Mouse (Mus musculus): ENCODE results near the gene Ppp1r35.

Gene Ppp1r35

DNA sequence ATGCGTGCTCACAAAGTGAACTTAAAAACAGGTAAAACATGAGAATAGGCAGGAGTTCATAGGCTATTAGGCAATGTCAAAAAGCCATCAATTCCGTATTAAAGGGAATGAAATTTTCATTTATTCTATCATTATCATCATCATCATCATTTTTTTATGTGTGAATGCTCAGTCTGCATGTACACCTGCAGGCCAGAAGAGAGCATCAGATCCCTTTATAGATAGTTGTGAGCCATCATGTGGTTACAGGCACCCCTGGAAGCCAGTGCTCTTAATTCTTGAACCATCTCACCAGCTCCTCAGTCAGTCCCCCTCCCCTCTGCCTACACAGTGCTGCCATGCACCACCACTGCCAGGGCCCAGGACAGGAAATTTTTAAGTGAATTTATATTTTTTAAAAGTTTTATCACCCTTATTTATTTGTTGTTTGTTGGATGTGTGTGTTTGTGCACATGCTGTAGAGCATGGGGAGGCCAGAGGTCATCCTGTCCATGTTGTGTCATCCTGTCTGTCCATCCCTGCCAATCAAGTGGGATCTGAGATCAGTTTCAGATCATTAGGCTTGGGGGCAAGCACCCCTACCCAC, 10.4 kb downstream of the Ppp1r35 start:
- Histone ChIP-seq H3K9me3 (ENCODE audit: low read length) (no peaks in the 10 kb centered on the region), H3K4me1 (replicated peaks; ENCODE audit: low read depth, low read length) (peaks cover 24% of the 10 kb centered on the region), H3K27me3 (ENCODE audit: insufficient read depth, low read length) (peaks cover 7% of the 10 kb centered on the region), H3K4me3 (replicated peaks; ENCODE audit: low read length) (no peak overlapping the region), H3K36me3 (ENCODE audit: insufficient read depth, low read length) (peaks cover 13% of the 10 kb centered on the region)
- TF ChIP-seq POU5F1 (IDR thresholded peaks at IDR 0.05; ENCODE audit: borderline replicate concordance, low read length) = no peak
- TF ChIP-seq CTCF (conservative IDR thresholded peaks at IDR 0.05; ENCODE audit: low read length) = no peak
- TF ChIP-seq NANOG (IDR thresholded peaks at IDR 0.05; ENCODE audit: borderline replicate concordance, low read length) = no peak

DNA sequence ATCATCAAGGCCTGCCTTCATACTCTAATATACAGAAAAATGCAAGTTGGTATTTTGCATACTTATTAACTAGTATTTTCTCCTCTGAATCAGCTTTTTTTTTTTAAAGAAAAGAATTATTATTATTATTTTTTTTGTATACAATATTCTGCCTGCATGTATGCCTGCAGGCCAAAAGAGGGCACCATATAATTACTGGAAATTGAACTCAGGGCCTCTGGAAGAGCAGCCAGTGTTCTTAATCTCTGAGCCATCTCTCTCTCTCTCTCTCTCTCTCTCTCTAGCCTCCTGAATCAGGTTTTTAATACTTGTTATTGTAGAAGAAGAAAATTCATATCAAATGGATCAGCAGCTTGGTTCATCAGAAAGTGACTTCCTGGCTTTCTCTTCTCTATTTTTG, 12.9 kb downstream of the Ppp1r35 start:
- no peak overlapping the region for H3K4me3 ChIP-seq (replicated peaks; ENCODE audit: low read length)
- TF ChIP-seq CTCF (conservative IDR thresholded peaks at IDR 0.05; ENCODE audit: low read length) (0 out of 2 replicates have a peak, but pooled peaks have one; percentile 8), POU5F1 (IDR thresholded peaks at IDR 0.05; ENCODE audit: borderline replicate concordance, low read length) (no peak), NANOG (IDR thresholded peaks at IDR 0.05; ENCODE audit: borderline replicate concordance, low read length) (no peak)
- peaks cover 7% of the 10 kb centered on the region for H3K27me3 ChIP-seq (ENCODE audit: insufficient read depth, low read length)
- H3K9me3 ChIP-seq (ENCODE audit: low read length) = no peaks in the 10 kb centered on the region
- peaks cover under 1% of the 10 kb centered on the region; the same call in 1 of the 2 replicates for H3K36me3 ChIP-seq (ENCODE audit: insufficient read depth, low read length)
- H3K4me1 ChIP-seq (replicated peaks; ENCODE audit: low read depth, low read length) = peaks cover 11% of the 10 kb centered on the region

DNA sequence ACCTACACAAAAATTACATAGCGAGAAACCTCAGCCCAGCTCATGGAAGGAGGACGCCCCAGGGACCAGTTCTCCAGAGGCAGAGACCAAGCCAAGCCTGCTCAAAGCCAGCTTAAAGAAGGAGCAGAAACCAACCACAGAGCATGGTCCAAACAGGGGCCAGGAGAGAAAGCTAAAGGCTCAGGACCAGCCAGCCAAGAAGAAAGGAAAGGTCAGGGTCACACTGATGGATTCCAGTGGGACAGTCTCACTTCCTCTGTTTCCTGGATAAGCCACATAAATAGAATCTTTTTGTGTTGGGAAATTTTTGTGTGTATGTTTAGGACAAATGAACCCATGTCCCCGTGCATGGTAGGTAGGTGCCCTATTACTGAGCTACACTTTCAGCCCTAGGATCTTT, 18.0 kb downstream of the Ppp1r35 start:
- no peak overlapping the region for H3K4me3 ChIP-seq (replicated peaks; ENCODE audit: low read length)
- no peaks in the 10 kb centered on the region for H3K4me1 ChIP-seq (replicated peaks; ENCODE audit: low read depth, low read length)
- peaks cover 36% of the 10 kb centered on the region for H3K36me3 ChIP-seq (ENCODE audit: insufficient read depth, low read length)
- H3K27me3 ChIP-seq (ENCODE audit: insufficient read depth, low read length) = no peaks in the 10 kb centered on the region
- no peaks in the 10 kb centered on the region for H3K9me3 ChIP-seq (ENCODE audit: low read length)
- TF ChIP-seq NANOG (IDR thresholded peaks at IDR 0.05; ENCODE audit: borderline replicate concordance, low read length) (no peak), POU5F1 (IDR thresholded peaks at IDR 0.05; ENCODE audit: borderline replicate concordance, low read length) (no peak), CTCF (conservative IDR thresholded peaks at IDR 0.05; ENCODE audit: low read length) (no peak)

DNA sequence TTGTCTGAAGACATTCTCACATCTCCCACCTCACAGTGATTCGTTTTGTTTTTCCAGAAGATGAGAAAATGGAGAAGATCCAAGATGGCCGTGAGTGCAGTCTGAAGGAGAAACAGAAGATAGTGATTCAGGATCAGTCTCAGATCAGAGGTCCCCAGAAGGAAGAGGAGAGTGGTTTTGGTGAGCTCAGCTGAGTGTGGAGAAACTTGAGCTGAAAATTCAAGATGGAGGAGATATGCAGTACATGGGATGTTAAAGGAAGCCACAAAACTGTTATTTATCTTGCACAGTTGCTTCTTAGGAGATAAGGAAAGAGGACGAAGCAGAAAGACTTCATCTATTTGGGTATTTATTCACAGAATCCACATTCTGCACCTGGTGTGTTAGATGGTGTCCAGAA, 22.3 kb downstream of the Ppp1r35 start:
- Histone ChIP-seq H3K9me3 (ENCODE audit: low read length) (no peaks in the 10 kb centered on the region), H3K36me3 (ENCODE audit: insufficient read depth, low read length) (peaks cover 38% of the 10 kb centered on the region), H3K4me3 (replicated peaks; ENCODE audit: low read length) (no peak overlapping the region), H3K4me1 (replicated peaks; ENCODE audit: low read depth, low read length) (no peaks in the 10 kb centered on the region), H3K27me3 (ENCODE audit: insufficient read depth, low read length) (no peaks in the 10 kb centered on the region)
- TF ChIP-seq NANOG (IDR thresholded peaks at IDR 0.05; ENCODE audit: borderline replicate concordance, low read length) (no peak), POU5F1 (IDR thresholded peaks at IDR 0.05; ENCODE audit: borderline replicate concordance, low read length) (no peak), CTCF (conservative IDR thresholded peaks at IDR 0.05; ENCODE audit: low read length) (no peak)

DNA sequence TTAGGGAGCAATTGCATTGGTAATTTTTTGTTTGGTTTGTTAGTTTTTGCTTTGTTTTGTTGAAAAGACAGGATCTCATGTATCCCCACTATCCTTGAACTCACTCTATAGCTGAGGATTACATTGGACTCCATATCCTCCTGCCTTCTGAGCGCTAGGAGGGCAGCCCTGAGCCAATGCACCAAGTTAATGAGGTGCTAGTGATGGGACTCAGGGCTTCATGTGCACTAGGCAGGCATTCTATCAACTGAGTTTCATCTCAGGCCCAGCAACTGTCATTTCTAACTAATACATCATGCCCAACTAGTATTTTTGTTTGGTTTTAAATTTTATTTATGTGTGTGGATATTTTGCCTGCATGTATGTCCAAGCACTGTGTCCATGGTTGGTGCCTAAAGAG, 27.5 kb downstream of the Ppp1r35 start:
- H3K27me3 ChIP-seq (ENCODE audit: insufficient read depth, low read length) = no peaks in the 10 kb centered on the region
- peaks cover 30% of the 10 kb centered on the region for H3K9me3 ChIP-seq (ENCODE audit: low read length)
- H3K4me1 ChIP-seq (replicated peaks; ENCODE audit: low read depth, low read length) = no peaks in the 10 kb centered on the region
- H3K4me3 ChIP-seq (replicated peaks; ENCODE audit: low read length) = no peak overlapping the region
- H3K36me3 ChIP-seq (ENCODE audit: insufficient read depth, low read length) = peaks cover 32% of the 10 kb centered on the region
- no peak for TF ChIP-seq CTCF (conservative IDR thresholded peaks at IDR 0.05; ENCODE audit: low read length)
- TF ChIP-seq NANOG (IDR thresholded peaks at IDR 0.05; ENCODE audit: borderline replicate concordance, low read length) = no peak

DNA sequence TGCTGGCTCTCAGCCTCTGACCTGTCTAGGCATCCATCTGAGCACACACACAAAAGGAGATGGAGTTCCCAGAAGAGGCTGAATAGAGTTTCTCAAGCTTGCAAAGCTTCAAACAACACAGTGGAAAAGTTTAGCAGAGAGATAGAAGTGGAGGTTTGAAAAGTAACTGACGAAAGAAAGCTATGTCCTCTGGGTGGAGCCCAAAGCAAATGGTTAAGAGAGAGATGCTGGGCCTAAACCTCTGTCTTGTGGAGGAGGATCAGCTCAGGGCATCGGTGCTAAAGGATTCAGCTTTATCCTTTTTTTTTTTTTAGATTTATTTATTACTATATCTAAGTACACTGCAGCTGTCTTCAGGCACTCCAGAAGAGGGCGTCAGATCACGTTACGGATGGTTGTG, 29.7 kb downstream of the Ppp1r35 start:
- TF ChIP-seq CTCF (conservative IDR thresholded peaks at IDR 0.05; ENCODE audit: low read length) (no peak), POU5F1 (IDR thresholded peaks at IDR 0.05; ENCODE audit: borderline replicate concordance, low read length) (no peak), NANOG (IDR thresholded peaks at IDR 0.05; ENCODE audit: borderline replicate concordance, low read length) (no peak)
- peaks cover 37% of the 10 kb centered on the region for H3K36me3 ChIP-seq (ENCODE audit: insufficient read depth, low read length)

DNA sequence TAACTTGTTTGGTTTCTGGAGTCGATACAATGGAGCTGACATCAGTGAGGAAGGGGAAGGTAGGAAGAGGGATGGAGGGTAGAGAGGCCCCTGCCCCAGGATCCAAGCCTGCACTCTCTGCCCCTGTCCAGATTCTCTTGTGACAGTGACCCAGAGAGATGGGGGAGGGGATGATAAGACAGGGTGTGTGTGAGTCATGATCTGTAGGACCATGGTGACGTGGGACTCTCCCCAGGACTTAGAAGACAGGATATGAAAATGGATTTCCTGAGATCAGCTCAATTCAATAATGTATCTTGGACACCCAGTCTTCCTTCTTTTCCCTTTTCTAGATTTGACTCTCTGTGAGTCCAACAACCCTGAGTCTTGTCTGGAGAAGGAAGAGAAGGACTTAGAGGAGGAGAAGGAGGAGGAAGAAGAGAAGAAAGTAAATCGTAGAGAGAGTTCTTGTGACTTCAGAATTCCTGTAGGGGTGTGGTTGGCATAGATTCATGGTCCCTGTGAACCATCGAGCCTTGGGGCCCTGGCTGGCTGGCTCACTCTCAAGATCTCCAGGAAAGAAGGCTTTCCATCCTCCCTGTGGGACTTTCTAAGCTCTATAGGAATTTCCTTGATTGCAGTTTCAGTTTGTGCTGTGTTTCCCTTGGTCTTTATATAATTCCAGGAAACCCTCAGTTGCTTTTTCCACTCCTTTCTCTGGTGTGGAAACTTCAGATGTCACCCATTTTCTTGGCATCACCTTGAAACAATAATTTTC, 39.0 kb downstream of the Ppp1r35 start:
- no peaks in the 10 kb centered on the region for H3K4me1 ChIP-seq (replicated peaks; ENCODE audit: low read depth, low read length)

More for the DNA sequence above, 29.7 kb downstream of the Ppp1r35 start:
- Histone ChIP-seq H3K9me3 (ENCODE audit: low read length) (peaks cover 43% of the 10 kb centered on the region), H3K4me1 (replicated peaks; ENCODE audit: low read depth, low read length) (no peaks in the 10 kb centered on the region), H3K27me3 (ENCODE audit: insufficient read depth, low read length) (no peaks in the 10 kb centered on the region), H3K4me3 (replicated peaks; ENCODE audit: low read length) (no peak overlapping the region)

DNA sequence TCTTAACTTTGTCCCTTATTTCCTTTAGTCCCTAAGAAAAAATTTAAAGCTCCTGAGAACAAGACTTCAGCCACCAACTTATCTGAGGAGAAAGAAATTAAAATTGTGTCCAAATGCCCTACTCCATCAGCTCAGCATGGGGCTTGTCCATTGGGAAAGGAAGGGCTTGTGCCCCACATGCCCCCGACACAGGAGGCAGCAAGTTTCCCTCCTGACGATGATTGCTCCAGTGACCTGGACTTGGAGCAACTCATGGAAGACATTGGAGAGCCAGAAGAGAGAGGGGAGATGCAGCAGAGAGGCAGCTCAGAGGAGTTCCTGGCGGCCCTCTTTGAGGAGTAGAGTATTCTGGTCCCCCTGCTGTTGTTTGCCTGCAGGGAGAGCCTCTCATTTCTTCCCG, 43.5 kb downstream of the Ppp1r35 start:
- H3K9me3 ChIP-seq (ENCODE audit: low read length) = peaks cover 65% of the 10 kb centered on the region
- H3K27me3 ChIP-seq (ENCODE audit: insufficient read depth, low read length) = no peaks in the 10 kb centered on the region
- H3K36me3 ChIP-seq (ENCODE audit: insufficient read depth, low read length) = peaks cover 25% of the 10 kb centered on the region
- H3K4me1 ChIP-seq (replicated peaks; ENCODE audit: low read depth, low read length) = no peaks in the 10 kb centered on the region
- no peak for TF ChIP-seq NANOG (IDR thresholded peaks at IDR 0.05; ENCODE audit: borderline replicate concordance, low read length)
- TF ChIP-seq POU5F1 (IDR thresholded peaks at IDR 0.05; ENCODE audit: borderline replicate concordance, low read length) = no peak
- no peak overlapping the region for H3K4me3 ChIP-seq (replicated peaks; ENCODE audit: low read length)

More for the DNA sequence above, 39.0 kb downstream of the Ppp1r35 start:
- TF ChIP-seq POU5F1 (IDR thresholded peaks at IDR 0.05; ENCODE audit: borderline replicate concordance, low read length) = no peak
- no peak for TF ChIP-seq NANOG (IDR thresholded peaks at IDR 0.05; ENCODE audit: borderline replicate concordance, low read length)
- TF ChIP-seq CTCF (conservative IDR thresholded peaks at IDR 0.05; ENCODE audit: low read length) = no peak
- Histone ChIP-seq H3K36me3 (ENCODE audit: insufficient read depth, low read length) (peaks cover 35% of the 10 kb centered on the region), H3K27me3 (ENCODE audit: insufficient read depth, low read length) (no peaks in the 10 kb centered on the region), H3K4me3 (replicated peaks; ENCODE audit: low read length) (no peak overlapping the region), H3K9me3 (ENCODE audit: low read length) (peaks cover 76% of the 10 kb centered on the region)
